Comparison of ENCODE assay signal across 9 mouse cellular contexts in genomic region chr5:64704144-64704543, GRCm38 (mm10).
DNase-seq lines count a peak whose midpoint lies in the region; ATAC-seq and TF ChIP-seq lines count a peak whose summit lies in the region.
"Had no signal": no experiment of that assay in that cellular context is flagged by ENCODE, and none has a peak within 500 bp of the region (broad histone marks: within the 10 kb centered on the region; RNA-seq: fewer than 3 reads in every experiment).

No protein-coding gene starts in this region.

- H3K27me3 ChIP-seq in hindbrain, embryonic 10.5 days (ENCODE audit: insufficient read depth, poor library complexity, severe bottlenecking), result no peaks in the 10 kb centered on the region
- H3K27me3 ChIP-seq in hindbrain, embryonic 12.5 days, result no peaks in the 10 kb centered on the region
- H3K27me3 ChIP-seq in kidney, embryonic 15.5 days, result no peaks in the 10 kb centered on the region
- no peaks in the 10 kb centered on the region for H3K27me3 ChIP-seq in lung, embryonic 15.5 days
- H3K27me3 ChIP-seq: neural tube, embryonic 12.5 days had no signal

- H3K36me3 ChIP-seq in hindbrain, embryonic 10.5 days, result no peaks in the 10 kb centered on the region
- no peaks in the 10 kb centered on the region for H3K36me3 ChIP-seq in hindbrain, embryonic 12.5 days
- no peaks in the 10 kb centered on the region for H3K36me3 ChIP-seq in kidney, embryonic 15.5 days
- no peaks in the 10 kb centered on the region for H3K36me3 ChIP-seq in lung, embryonic 15.5 days
- H3K36me3 ChIP-seq: neural tube, embryonic 12.5 days had no signal

- H3K9ac ChIP-seq in hindbrain, embryonic 12.5 days, result no peak overlapping the region
- no peak overlapping the region for H3K9ac ChIP-seq in kidney, embryonic 15.5 days
- no peak overlapping the region for H3K9ac ChIP-seq in lung, embryonic 15.5 days
- H3K9ac ChIP-seq: neural tube, embryonic 12.5 days had no signal

- H3K4me1 ChIP-seq in hindbrain, embryonic 10.5 days (replicated peaks), result peaks cover 36% of the 10 kb centered on the region
- H3K4me1 ChIP-seq in hindbrain, embryonic 12.5 days, result peaks cover 16% of the 10 kb centered on the region
- H3K4me1 ChIP-seq in embryonic fibroblast, embryonic 13.5 days (ENCODE audit: control insufficient read depth, insufficient read depth, low read length), result peaks cover 4% of the 10 kb centered on the region; the same call in 1 of the 2 replicates
- peaks cover 34% of the 10 kb centered on the region for H3K4me1 ChIP-seq in kidney, embryonic 15.5 days
- H3K4me1 ChIP-seq in lung, embryonic 15.5 days, result peaks cover 56% of the 10 kb centered on the region

- DNase-seq in hindbrain, embryonic 10.5 days (ENCODE audit: low spot score), result no peak
- peak; percentile 79 for DNase-seq in adrenal gland, adult 2 months
- DNase-seq in spleen, postnatal 14 days (ENCODE audit: low spot score in 2 of 2), result no peak

- no peak for TF ChIP-seq POLR2A in embryonic fibroblast, embryonic 13.5 days (IDR thresholded peaks at IDR 0.05; ENCODE audit: low read depth, low read length)

- TF ChIP-seq CTCF in embryonic fibroblast, embryonic 13.5 days (IDR thresholded peaks at IDR 0.05; ENCODE audit: borderline replicate concordance, insufficient read depth, low read length), result no peak

- peak overlapping the region; percentile 79 for H3K27ac ChIP-seq in hindbrain, embryonic 10.5 days
- no peak overlapping the region for H3K27ac ChIP-seq in hindbrain, embryonic 12.5 days
- peak overlapping the region; percentile 70 for H3K27ac ChIP-seq in embryonic fibroblast, embryonic 13.5 days (ENCODE audit: insufficient read depth, low read length)
- peak overlapping the region; percentile 38 for H3K27ac ChIP-seq in kidney, embryonic 15.5 days
- H3K27ac ChIP-seq in lung, embryonic 15.5 days, result peak overlapping the region; percentile 91
- H3K27ac ChIP-seq: neural tube, embryonic 12.5 days had no signal

- no peak overlapping the region for H3K4me3 ChIP-seq in hindbrain, embryonic 10.5 days
- H3K4me3 ChIP-seq in hindbrain, embryonic 12.5 days, result no peak overlapping the region
- no peak overlapping the region for H3K4me3 ChIP-seq in embryonic fibroblast, embryonic 13.5 days (ENCODE audit: insufficient read depth, low read length)
- H3K4me3 ChIP-seq in kidney, embryonic 15.5 days (replicated peaks), result no peak overlapping the region
- H3K4me3 ChIP-seq in lung, embryonic 15.5 days, result no peak overlapping the region
- H3K4me3 ChIP-seq: neural tube, embryonic 12.5 days had no signal

- no peak for ATAC-seq in hindbrain, embryonic 12.5 days (ENCODE audit: low FRiP score)
- ATAC-seq in kidney, embryonic 15.5 days (replicated peaks; ENCODE audit: low FRiP score), result no peak
- ATAC-seq in lung, embryonic 15.5 days (ENCODE audit: borderline replicate concordance, extremely low read depth, low FRiP score, low TSS enrichment), result peak; percentile 50; the same call in 1 of the 2 replicates
- ATAC-seq in CD4-positive, CD25-positive, alpha-beta regulatory T cell, adult 4 months, result no peak

- H3K9me3 ChIP-seq in hindbrain, embryonic 10.5 days, result no peaks in the 10 kb centered on the region
- H3K9me3 ChIP-seq in hindbrain, embryonic 12.5 days (replicated peaks), result no peaks in the 10 kb centered on the region
- no peaks in the 10 kb centered on the region for H3K9me3 ChIP-seq in kidney, embryonic 15.5 days (replicated peaks)
- H3K9me3 ChIP-seq in lung, embryonic 15.5 days, result no peaks in the 10 kb centered on the region
- H3K9me3 ChIP-seq: neural tube, embryonic 12.5 days had no signal

- WGBS in hindbrain, embryonic 10.5 days, result 83% methylated on average over 7 of the region's 7 CpGs
- WGBS in hindbrain, embryonic 12.5 days, result 80% methylated on average over 7 of the region's 7 CpGs
- WGBS in kidney, embryonic 15.5 days, result 60% methylated on average over 7 of the region's 7 CpGs
- 11% methylated on average over 7 of the region's 7 CpGs for WGBS in lung, embryonic 15.5 days

- H3K4me2 ChIP-seq in hindbrain, embryonic 12.5 days (replicated peaks), result no peak overlapping the region
- no peak overlapping the region for H3K4me2 ChIP-seq in kidney, embryonic 15.5 days
- peak overlapping the region; percentile 41; the same call in 1 of the 2 replicates for H3K4me2 ChIP-seq in lung, embryonic 15.5 days
- H3K4me2 ChIP-seq: neural tube, embryonic 12.5 days had no signal
